Mouse (Mus musculus): Measurements from ENCODE around the gene Il17rc.

GRCm38 (mm10) chr6:113483100-113483615, 11.9 kb downstream of the Il17rc start, which contains the start of gene Creld1:
- TF ChIP-seq CTCF (IDR thresholded peaks at IDR 0.05; ENCODE audit: low read depth, low read length) (no peak), POLR2A (IDR thresholded peaks at IDR 0.05; ENCODE audit: extremely low read depth, insufficient read depth, low read length) (no peak; the same call in 1 of the 2 replicates)

Data from liver, adult 2 months (tissue).